Mouse (Mus musculus) liver, postnatal 0 days (tissue): ENCODE data around the gene 1700016K19Rik.

Experiments
- CTCF ChIP-seq: sonication (generic); IDR thresholded peaks from 2 replicates; pipeline ENCODE4 v1.5.1; 2016; ENCODE audit warnings: antibody characterized with exemption, low read depth
- EP300 ChIP-seq: IDR thresholded peaks from 2 replicates; pipeline ENCODE4 v1.6.1; 2016; ENCODE audit warnings: antibody characterized with exemption, low read depth, mild to moderate bottlenecking

- no peak for TF ChIP-seq EP300
- TF ChIP-seq CTCF = no peak
Observed at GRCm38 (mm10) chr11:75954896-75955295, 44.8 kb upstream of the 1700016K19Rik start.
